ENCODE assay signal across 18 mouse cellular contexts in the genomic region with DNA sequence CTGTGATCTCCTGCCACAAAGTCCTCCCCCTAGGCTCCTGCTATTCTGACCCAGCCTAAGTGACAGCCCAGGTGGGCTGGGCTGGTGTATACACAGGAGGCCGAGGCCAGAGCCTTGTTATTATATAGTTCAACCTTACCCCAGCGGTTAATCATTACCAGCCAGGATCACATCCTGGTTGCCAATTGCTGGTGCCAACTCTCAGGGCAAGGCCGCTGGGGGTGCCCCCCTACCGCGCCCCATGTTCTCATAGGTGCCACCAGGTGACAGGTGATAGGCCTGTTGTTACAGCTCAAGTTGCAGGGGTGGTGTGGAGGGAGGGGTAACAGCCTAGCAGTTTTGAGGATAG. TPM values are rescaled to one million over a fixed set of nuclear protein-coding genes. Genes with fewer than 3 reads are reported as not detected.
DNase-seq lines count a peak whose midpoint lies in the region; ATAC-seq and TF ChIP-seq lines count a peak whose summit lies in the region.
"Had no signal": no experiment of that assay in that cellular context is flagged by ENCODE, and none has a peak within 500 bp of the region (broad histone marks: within the 10 kb centered on the region; RNA-seq: fewer than 3 reads in every experiment).

No protein-coding gene starts in this region.

- H3K27ac ChIP-seq in liver, adult 2 months (replicated peaks; ENCODE audit: insufficient read depth, low read depth, low read length), result peak overlapping the region; percentile 32; the same call in 1 of the 2 replicates
- H3K27ac ChIP-seq in liver, embryonic 11.5 days (ENCODE audit: low read depth, low read length), result no peak overlapping the region; the same call in 1 of the 2 replicates
- peak overlapping the region; percentile 80 for H3K27ac ChIP-seq in intestine, postnatal 0 days (ENCODE audit: low read depth, low read length)
- H3K27ac ChIP-seq in small intestine, adult 2 months (ENCODE audit: insufficient read depth, low read depth, low read length), result peak overlapping the region; percentile 43
- H3K27ac ChIP-seq: hindbrain, embryonic 14.5 days; midbrain, embryonic 13.5 days had no signal

- H3K27me3 ChIP-seq in liver, adult 2 months (ENCODE audit: control insufficient read depth, insufficient read depth, low read length), result no peaks in the 10 kb centered on the region
- H3K27me3 ChIP-seq in liver, embryonic 11.5 days (replicated peaks; ENCODE audit: control insufficient read depth, insufficient read depth, low read length), result no peaks in the 10 kb centered on the region
- no peaks in the 10 kb centered on the region for H3K27me3 ChIP-seq in intestine, postnatal 0 days (replicated peaks; ENCODE audit: control insufficient read depth, insufficient read depth, low read length)
- no peaks in the 10 kb centered on the region for H3K27me3 ChIP-seq in small intestine, adult 2 months (ENCODE audit: control insufficient read depth, insufficient read depth, low read length)
- H3K27me3 ChIP-seq: liver, embryonic 13.5 days; midbrain, embryonic 13.5 days had no signal

- no peak overlapping the region for H3K9ac ChIP-seq in liver, adult 2 months (ENCODE audit: low read depth, low read length)
- no peak overlapping the region for H3K9ac ChIP-seq in liver, embryonic 11.5 days (ENCODE audit: low read depth, low read length)
- no peak overlapping the region for H3K9ac ChIP-seq in intestine, postnatal 0 days (ENCODE audit: low read depth, low read length)
- H3K9ac ChIP-seq: hindbrain, embryonic 14.5 days; midbrain, embryonic 13.5 days had no signal

- ATAC-seq in liver, embryonic 11.5 days (replicated peaks; ENCODE audit: low FRiP score), result no peak
- peak; percentile 94 for ATAC-seq in intestine, postnatal 0 days
- ATAC-seq: CD4-positive, CD25-positive, alpha-beta regulatory T cell, adult 4 months; forebrain, embryonic 14.5 days; midbrain, embryonic 13.5 days had no signal

- H3K4me2 ChIP-seq in liver, embryonic 11.5 days, result no peak overlapping the region
- peak overlapping the region; percentile 46 for H3K4me2 ChIP-seq in intestine, postnatal 0 days (replicated peaks; ENCODE audit: low read depth)
- H3K4me2 ChIP-seq: hindbrain, embryonic 14.5 days; liver, embryonic 13.5 days; midbrain, embryonic 13.5 days had no signal

- no peaks in the 10 kb centered on the region; the same call in 1 of the 2 replicates for H3K79me2 ChIP-seq in liver, adult 2 months (ENCODE audit: control insufficient read depth, insufficient read depth, low read length)

- no peak overlapping the region for H3K4me3 ChIP-seq in liver, adult 2 months (ENCODE audit: insufficient read depth, low read depth, low read length)
- no peak overlapping the region for H3K4me3 ChIP-seq in liver, embryonic 11.5 days (ENCODE audit: low read depth, low read length)
- no peak overlapping the region for H3K4me3 ChIP-seq in intestine, postnatal 0 days (ENCODE audit: low read depth, low read length)
- H3K4me3 ChIP-seq in small intestine, adult 2 months (ENCODE audit: low read depth, low read length), result no peak overlapping the region
- H3K4me3 ChIP-seq: liver, embryonic 13.5 days; midbrain, embryonic 13.5 days had no signal

- 39% methylated on average over 5 of the region's 5 CpGs for WGBS in liver, adult 2 months
- 82% methylated on average over 5 of the region's 5 CpGs for WGBS in liver, embryonic 11.5 days
- WGBS in intestine, postnatal 0 days, result 42% methylated on average over 5 of the region's 5 CpGs
- WGBS in small intestine, adult 2 months, result 32% methylated on average over 5 of the region's 5 CpGs

- no peak for TF ChIP-seq POLR2A in liver, adult 2 months (IDR thresholded peaks at IDR 0.05; ENCODE audit: extremely low read depth, insufficient read depth, low read length)
- no peak for TF ChIP-seq POLR2A in small intestine, adult 2 months (IDR thresholded peaks at IDR 0.05; ENCODE audit: low read depth, low read length)

- peaks cover 3% of the 10 kb centered on the region for H3K9me3 ChIP-seq in liver, embryonic 11.5 days (ENCODE audit: control insufficient read depth, low read length)
- no peaks in the 10 kb centered on the region for H3K9me3 ChIP-seq in intestine, postnatal 0 days (ENCODE audit: control insufficient read depth)
- H3K9me3 ChIP-seq: midbrain, embryonic 13.5 days had no signal

- H3K4me1 ChIP-seq in liver, adult 2 months (ENCODE audit: control insufficient read depth, insufficient read depth, low read length), result peaks cover 17% of the 10 kb centered on the region
- H3K4me1 ChIP-seq in liver, embryonic 11.5 days (replicated peaks; ENCODE audit: control insufficient read depth, insufficient read depth, low read length), result peaks cover 46% of the 10 kb centered on the region
- peaks cover 11% of the 10 kb centered on the region for H3K4me1 ChIP-seq in intestine, postnatal 0 days (replicated peaks; ENCODE audit: control insufficient read depth, insufficient read depth, low read length)
- H3K4me1 ChIP-seq in small intestine, adult 2 months (ENCODE audit: control insufficient read depth, insufficient read depth, insufficient read length, low read length), result peaks cover 39% of the 10 kb centered on the region

- H3K36me3 ChIP-seq in liver, adult 2 months (ENCODE audit: control insufficient read depth, insufficient read depth, low read length), result peaks cover 10% of the 10 kb centered on the region; the same call in 1 of the 2 replicates
- H3K36me3 ChIP-seq in liver, embryonic 11.5 days (ENCODE audit: control insufficient read depth, insufficient read depth, low read length), result peaks cover 15% of the 10 kb centered on the region
- peaks cover 42% of the 10 kb centered on the region for H3K36me3 ChIP-seq in intestine, postnatal 0 days (ENCODE audit: control insufficient read depth, insufficient read depth)
- peaks cover 50% of the 10 kb centered on the region for H3K36me3 ChIP-seq in small intestine, adult 2 months (ENCODE audit: control insufficient read depth, insufficient read depth, low read length)
- H3K36me3 ChIP-seq: midbrain, embryonic 13.5 days had no signal

- no peak for TF ChIP-seq CTCF in liver, adult 2 months (IDR thresholded peaks at IDR 0.05; ENCODE audit: low read depth, low read length)
- no peak; the same call in 1 of the 2 replicates for TF ChIP-seq CTCF in intestine, postnatal 0 days (IDR thresholded peaks at IDR 0.05; ENCODE audit: low read depth)
- TF ChIP-seq CTCF in small intestine, adult 2 months (IDR thresholded peaks at IDR 0.05; ENCODE audit: extremely low read depth, insufficient read length, insufficient replicate concordance, low read depth, low read length), result no peak

- peak; percentile 81 for DNase-seq in liver, adult 2 months (ENCODE audit: extremely low read depth, low read depth, low spot score)
- DNase-seq in liver, embryonic 11.5 days (ENCODE audit: low spot score), result no peak
- peak; percentile 89 to 97 for DNase-seq in kidney, postnatal 25 days
- DNase-seq in gastrocnemius, postnatal 25 days, result no peak
- DNase-seq in cerebellum, postnatal 4 days (ENCODE audit: low spot score in 2 of 2), result no peak
- DNase-seq in layer of hippocampus, adult 18-20 months (ENCODE audit: low spot score in 2 of 2), result no peak
- DNase-seq: adrenal gland, postnatal 25 days; embryo, embryonic 11 days; layer of hippocampus, postnatal 36 days; liver, embryonic 13.5 days; right cerebral cortex, postnatal 4 days; thymus, postnatal 36 days had no signal

RNA-seq across cellular contexts. Expression of a gene that starts 14.3 kb away (rescaled TPM):
- total RNA-seq in liver, adult 2 months (2014; rRNA removed), result 0.07 and 0.28 TPM in 2 replicates
- 0.51 and 0.56 TPM in 2 replicates for polyA plus RNA-seq in liver, adult 2 months (2012; rRNA removed)
- polyA plus RNA-seq in liver, embryonic 11.5 days (2014; fragmentation: Nextera tagmentation; extraction: Ambion mirVana), result 0.56 and 0.89 TPM in 2 replicates
- 332 and 377 TPM in 2 replicates for polyA plus RNA-seq in intestine, postnatal 0 days (2015; fragmentation: Nextera tagmentation; extraction: Ambion mirVana)
- polyA plus RNA-seq in small intestine, adult 2 months (2012; rRNA removed), result 539 and 1,655 TPM in 2 replicates
- total RNA-seq in gastrocnemius, postnatal 25 days (2021), result not detected
- under 1 TPM; 0.15 to 0.57 TPM for total RNA-seq in layer of hippocampus, adult 18-20 months (2021)
- polyA plus RNA-seq: CD4-positive, CD25-positive, alpha-beta regulatory T cell, adult 4 months; forebrain, embryonic 14.5 days; hindbrain, embryonic 14.5 days had no signal

RNA-seq across cellular contexts. Expression of a gene that starts 20.0 kb away (rescaled TPM):
- total RNA-seq in liver, adult 2 months (2014; rRNA removed), result 15.8 and 17.2 TPM in 2 replicates
- polyA plus RNA-seq in liver, adult 2 months (2012; rRNA removed), result 46.8 and 52.7 TPM in 2 replicates
- 15.6 and 18.7 TPM in 2 replicates for polyA plus RNA-seq in liver, embryonic 11.5 days (2014; fragmentation: Nextera tagmentation; extraction: Ambion mirVana)
- 60.5 and 61.8 TPM in 2 replicates for polyA plus RNA-seq in intestine, postnatal 0 days (2015; fragmentation: Nextera tagmentation; extraction: Ambion mirVana)
- 140 and 268 TPM in 2 replicates for polyA plus RNA-seq in small intestine, adult 2 months (2012; rRNA removed)
- 1 to 10 TPM; 7.8 to 9.0 TPM for total RNA-seq in gastrocnemius, postnatal 25 days (2021)
- 1 to 10 TPM; 2.5 to 3.0 TPM for total RNA-seq in layer of hippocampus, adult 18-20 months (2021)

RNA-seq across cellular contexts. Expression of a gene that starts 29.3 kb away (rescaled TPM):
- total RNA-seq in liver, adult 2 months (2014; rRNA removed), result 4.0 and 5.8 TPM in 2 replicates
- 11.2 and 15.6 TPM in 2 replicates for polyA plus RNA-seq in liver, adult 2 months (2012; rRNA removed)
- 36.1 and 36.4 TPM in 2 replicates for polyA plus RNA-seq in liver, embryonic 11.5 days (2014; fragmentation: Nextera tagmentation; extraction: Ambion mirVana)
- polyA plus RNA-seq in intestine, postnatal 0 days (2015; fragmentation: Nextera tagmentation; extraction: Ambion mirVana), result 16.7 and 17.0 TPM in 2 replicates
- 24.3 and 40.8 TPM in 2 replicates for polyA plus RNA-seq in small intestine, adult 2 months (2012; rRNA removed)
- 1 to 10 TPM; 3.2 to 7.5 TPM for total RNA-seq in gastrocnemius, postnatal 25 days (2021)
- total RNA-seq in layer of hippocampus, adult 18-20 months (2021), result 10 to 100 TPM; 11.1 to 11.4 TPM

RNA-seq across cellular contexts. Expression of a gene that starts 30.4 kb away (rescaled TPM):
- total RNA-seq in liver, adult 2 months (2014; rRNA removed), result 2.9 and 3.8 TPM in 2 replicates
- 8.9 and 9.7 TPM in 2 replicates for polyA plus RNA-seq in liver, adult 2 months (2012; rRNA removed)
- 13.5 and 14.0 TPM in 2 replicates for polyA plus RNA-seq in liver, embryonic 11.5 days (2014; fragmentation: Nextera tagmentation; extraction: Ambion mirVana)
- 7.4 and 7.6 TPM in 2 replicates for polyA plus RNA-seq in intestine, postnatal 0 days (2015; fragmentation: Nextera tagmentation; extraction: Ambion mirVana)
- polyA plus RNA-seq in small intestine, adult 2 months (2012; rRNA removed), result 26.1 and 52.6 TPM in 2 replicates
- 10 to 100 TPM; 13.7 to 13.9 TPM for total RNA-seq in gastrocnemius, postnatal 25 days (2021)
- total RNA-seq in layer of hippocampus, adult 18-20 months (2021), result 10 to 100 TPM; 19.4 to 19.9 TPM

RNA-seq across cellular contexts. Expression of a gene that starts 55.9 kb away (rescaled TPM):
- 0.13 TPM in 1 of 2 replicates, not detected in the other for total RNA-seq in liver, adult 2 months (2014; rRNA removed)
- polyA plus RNA-seq in liver, adult 2 months (2012; rRNA removed), result 0.14 and 0.38 TPM in 2 replicates
- 39.5 and 45.9 TPM in 2 replicates for polyA plus RNA-seq in liver, embryonic 11.5 days (2014; fragmentation: Nextera tagmentation; extraction: Ambion mirVana)
- 1.9 and 3.4 TPM in 2 replicates for polyA plus RNA-seq in intestine, postnatal 0 days (2015; fragmentation: Nextera tagmentation; extraction: Ambion mirVana)
- polyA plus RNA-seq in small intestine, adult 2 months (2012; rRNA removed), result 0.72 and 2.2 TPM in 2 replicates
- total RNA-seq in gastrocnemius, postnatal 25 days (2021), result 1 to 10 TPM in 1 of 2 experiments, under 1 TPM in 1; 0.51 to 1.9 TPM
- under 1 TPM; 0.46 to 0.74 TPM for total RNA-seq in layer of hippocampus, adult 18-20 months (2021)

Comparison
In these comparisons a context has a peak if more than half of its experiments do, and no peak if none do; other contexts are left out.
1. DNase-seq: peak in liver, adult 2 months (single experiment) and kidney, postnatal 25 days (2 of 2); none in liver, embryonic 11.5 days (single experiment), gastrocnemius, postnatal 25 days (single experiment), cerebellum, postnatal 4 days (0 of 2) and layer of hippocampus, adult 18-20 months (0 of 2).
2. RNA of a gene that starts 14.3 kb away (polyA plus RNA-seq): 539 to 1,655 TPM in small intestine, adult 2 months and 332 to 377 TPM in intestine, postnatal 0 days; 0.56 to 0.89 TPM in liver, embryonic 11.5 days and 0.51 to 0.56 TPM in liver, adult 2 months; every median in the first group is over 100 times any median in the second.